Mouse (Mus musculus) olfactory bulb, adult 2 months (tissue): ENCODE data around the gene Lmx1a.

Source experiments
- CTCF ChIP-seq: fragments of 200-500 bp; IDR thresholded peaks from 2 replicates; pipeline ENCODE4 v1.5.1; 2012; ENCODE audit warnings: low read depth, mild to moderate bottlenecking, low read length, moderate library complexity; ENCODE audit not compliant: insufficient read depth
- POLR2A ChIP-seq: fragments of 200-500 bp; IDR thresholded peaks from 2 replicates; pipeline ENCODE4 v1.6.1; 2012; ENCODE audit warnings: mild to moderate bottlenecking, low read depth, low read length, moderate library complexity; ENCODE audit not compliant: insufficient read depth

- TF ChIP-seq CTCF (no peak), POLR2A (no peak)
These were observed 95.0 kb downstream of the Lmx1a start for GRCm38 (mm10) chr1:167784067-167784466.
